Mouse (Mus musculus): ENCODE data around the gene Tmem39a.

The Tmem39a gene

DNA sequence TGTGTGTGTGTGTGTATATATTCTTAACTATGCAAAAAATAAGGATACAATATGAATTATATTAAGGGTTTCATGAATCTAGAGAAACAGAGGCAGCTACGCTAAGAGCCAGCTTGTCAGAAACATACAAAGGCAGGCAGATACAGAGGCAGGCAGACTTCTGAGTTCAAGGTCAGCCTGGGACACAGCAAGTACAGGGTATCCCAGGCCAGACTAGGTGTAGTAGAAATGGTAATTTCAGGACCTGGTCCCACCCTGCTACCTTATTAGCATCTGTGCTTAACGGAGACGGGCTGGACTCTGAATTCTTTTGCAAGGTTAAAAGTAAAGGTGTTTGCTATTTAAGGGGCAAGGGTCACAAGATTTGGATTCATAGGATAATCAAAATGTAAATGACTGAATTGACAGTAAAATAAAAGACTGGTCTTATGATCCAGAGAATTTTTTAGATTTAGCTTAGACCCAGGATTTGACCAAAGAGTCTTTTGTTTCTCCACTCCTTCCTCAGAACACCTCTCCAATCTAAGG is at the start of gene Tmem39a:
Gene Tmem39a (plus strand): TSS at position 478 of the 528 bp plus-strand sequence.
- DNase-seq = no peak

- no peak for DNase-seq
Measured at GRCm38 (mm10) chr16:38510846-38511245, 47.7 kb upstream of the Tmem39a start.

DNA sequence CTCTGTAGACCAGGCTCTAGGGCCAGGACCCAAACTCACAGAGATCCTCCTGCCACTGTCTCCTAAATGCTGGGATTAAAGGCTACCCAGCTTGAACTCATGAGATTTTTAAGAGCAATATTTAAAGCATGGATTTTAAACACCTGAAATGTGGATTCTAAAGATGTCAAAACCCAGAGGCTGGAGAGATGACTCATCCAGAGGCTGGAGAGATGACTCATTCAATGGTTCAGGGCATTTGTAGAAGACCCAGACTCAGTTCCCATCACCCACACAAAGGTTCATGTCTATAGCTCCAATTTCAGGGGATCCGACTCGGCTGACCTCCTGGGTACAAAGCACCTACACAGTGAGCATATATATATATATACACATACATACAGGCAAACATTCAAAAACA is 39.4 kb upstream of the Tmem39a start:
- no peak for DNase-seq

DNA sequence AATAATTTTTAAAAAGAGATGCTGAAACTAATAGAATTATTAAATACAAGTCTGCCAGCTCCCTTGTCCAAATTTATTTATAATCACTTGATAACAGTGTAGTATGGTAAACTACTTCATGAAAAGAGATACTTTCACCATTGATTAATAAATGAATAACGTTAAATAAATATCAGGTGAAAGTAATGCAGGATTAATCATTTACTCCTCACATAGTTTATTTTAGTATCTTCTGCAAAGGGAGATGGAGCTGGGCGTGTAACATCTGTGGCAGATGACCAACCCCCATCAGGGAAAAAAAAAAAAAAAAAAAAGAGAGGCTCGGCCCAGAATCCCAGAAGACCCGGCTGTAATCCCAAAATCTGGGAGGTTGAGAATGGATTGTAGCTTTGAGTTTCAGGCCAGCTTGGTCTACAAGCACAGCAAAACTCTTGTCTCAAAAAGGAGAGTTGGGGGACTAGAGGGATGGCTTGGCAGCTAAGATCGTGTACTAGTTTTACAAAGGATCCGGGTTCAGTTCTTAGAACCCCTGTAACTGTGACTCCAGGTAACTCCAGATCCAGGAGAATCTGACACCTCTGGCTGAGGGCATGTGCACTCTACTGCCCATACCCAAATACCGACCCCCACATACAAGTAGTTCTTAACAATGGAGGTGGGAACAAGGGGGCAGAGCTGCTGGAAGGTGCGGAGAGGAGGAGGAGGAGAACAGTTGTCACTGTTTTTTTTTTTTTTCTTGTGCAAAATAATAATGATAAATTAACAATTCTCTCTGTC is 37.1 kb upstream of the Tmem39a start:
- no peak for DNase-seq

- peak; percentile 98 for DNase-seq
Measured at GRCm38 (mm10) chr16:38522129-38523084, 36.1 kb upstream of the Tmem39a start, which contains the start of gene Timmdc1. Timmdc1 (minus strand) TSS chr16:38522663.

DNA sequence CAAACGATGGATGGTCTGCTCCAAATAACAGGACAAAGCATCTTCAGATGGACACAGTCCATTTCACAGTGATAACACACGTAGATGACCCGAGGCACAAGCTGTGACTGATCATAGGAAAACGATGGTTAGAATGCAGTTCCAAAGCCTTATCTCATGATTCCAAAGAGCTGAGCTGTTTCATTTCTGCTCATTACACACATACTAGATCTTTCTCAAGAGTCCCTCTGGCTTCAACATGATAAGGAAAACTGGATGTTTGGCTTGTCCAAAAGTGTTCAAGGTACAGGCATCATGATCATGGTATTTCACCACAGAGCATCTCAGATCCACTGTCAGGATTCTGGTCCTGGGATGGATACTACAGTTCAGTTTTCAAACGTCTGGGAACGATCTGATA is 32.2 kb upstream of the Tmem39a start:
- no peak for DNase-seq

DNA sequence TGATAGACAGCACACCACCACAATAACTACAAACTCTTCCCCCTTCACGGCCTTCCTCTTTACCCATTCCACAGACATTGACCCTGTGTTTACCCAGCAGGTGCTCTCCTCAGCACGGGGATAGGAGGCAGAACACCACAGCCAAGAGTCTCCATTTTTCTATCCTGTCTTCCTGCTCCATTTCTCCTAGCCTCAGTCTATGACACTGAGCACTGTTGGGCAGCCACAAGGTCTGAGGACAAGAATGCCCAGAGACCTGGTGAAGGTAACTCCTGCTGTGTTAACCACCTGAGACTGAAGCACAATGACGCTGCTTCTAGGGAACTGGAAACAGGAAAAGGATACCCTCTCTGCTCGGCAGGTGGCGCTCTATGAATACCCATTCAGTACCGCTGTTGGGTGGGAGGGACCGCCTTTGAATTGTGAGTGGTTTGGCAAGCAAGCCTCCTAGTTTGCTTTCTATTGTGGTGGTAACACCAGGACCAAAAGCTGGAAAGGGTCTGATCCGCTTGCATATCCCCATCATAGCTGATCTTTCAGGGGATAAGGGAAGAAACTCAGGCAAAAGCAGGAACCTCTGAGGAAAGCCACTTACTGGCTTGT is 21.9 kb upstream of the Tmem39a start:
- DNase-seq = peak; percentile 92

DNA sequence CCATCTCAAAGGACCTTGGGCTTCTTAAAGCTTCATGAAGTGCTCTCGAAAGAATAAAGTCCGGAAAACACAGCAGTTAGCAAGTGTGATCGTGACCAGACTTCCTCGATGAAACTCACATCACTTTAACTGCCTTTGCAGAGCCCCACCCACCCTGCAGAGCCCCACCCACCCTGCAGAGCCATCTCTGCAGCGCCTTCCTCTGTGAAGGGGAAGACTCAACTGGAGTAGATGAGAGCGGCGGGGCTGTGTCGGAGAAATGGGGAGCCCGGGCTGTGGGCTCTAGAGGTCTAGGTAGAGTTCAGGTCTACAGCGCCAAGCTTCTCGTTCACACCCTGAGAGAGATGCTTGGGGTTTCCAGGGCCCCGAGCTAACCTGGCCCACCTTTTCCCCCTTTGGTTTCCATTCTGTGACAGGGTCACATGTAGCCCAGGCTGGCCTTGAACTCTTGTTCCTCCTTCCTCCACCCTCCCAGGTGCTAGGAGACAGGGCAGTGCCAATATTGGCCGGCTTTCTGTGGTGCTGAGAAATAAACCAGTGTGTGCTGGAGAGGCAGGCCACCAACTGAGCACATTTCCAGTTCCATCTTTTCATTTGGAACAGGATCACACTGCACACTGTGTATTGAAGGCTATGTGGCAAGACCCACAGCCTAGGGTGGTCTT is 19.6 kb upstream of the Tmem39a start:
- no peak for DNase-seq

GRCm38 (mm10) chr16:38548000-38548399 is 10.5 kb upstream of the Tmem39a start:
- no peak for DNase-seq

- peak; percentile 82 for DNase-seq
Measured at GRCm38 (mm10) chr16:38549479-38550396, 8.8 kb upstream of the Tmem39a start, which contains the start of gene Poglut1. Poglut1 (minus strand) TSS chr16:38550258.

DNA sequence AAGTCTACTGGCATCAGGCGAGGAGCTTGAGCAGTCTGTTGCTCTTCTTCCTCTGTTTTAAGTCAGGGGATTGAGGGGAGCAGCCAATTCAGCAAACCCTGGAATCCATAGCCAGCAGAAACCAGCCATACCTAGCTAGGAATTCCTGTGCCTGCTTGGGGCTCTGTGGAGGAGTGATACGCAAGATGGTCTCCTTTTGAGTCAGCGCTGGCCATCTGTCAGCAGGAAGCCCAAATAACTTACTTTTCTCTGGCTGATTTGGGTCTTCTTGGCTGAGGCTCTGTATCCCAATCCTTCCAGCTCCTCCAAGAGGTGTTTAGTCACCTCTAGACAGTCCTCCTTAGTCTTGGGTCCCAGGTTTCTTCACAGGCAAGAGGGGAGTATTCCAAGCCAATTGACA is 2.5 kb upstream of the Tmem39a start:
- DNase-seq = no peak

GRCm38 (mm10) chr16:38562131-38562967 is 3.9 kb downstream of the Tmem39a start:
- peak; percentile 95 for DNase-seq

- no peak for DNase-seq
Measured at GRCm38 (mm10) chr16:38562968-38563327, 4.5 kb downstream of the Tmem39a start.

GRCm38 (mm10) chr16:38563516-38563915 is 5.0 kb downstream of the Tmem39a start:
- no peak for DNase-seq

GRCm38 (mm10) chr16:38568192-38568591 is 9.7 kb downstream of the Tmem39a start:
- DNase-seq = no peak

- no peak for DNase-seq
Measured at GRCm38 (mm10) chr16:38571481-38571880, 13.0 kb downstream of the Tmem39a start.

- no peak for DNase-seq
Measured at GRCm38 (mm10) chr16:38584761-38585160, 26.3 kb downstream of the Tmem39a start.

DNA sequence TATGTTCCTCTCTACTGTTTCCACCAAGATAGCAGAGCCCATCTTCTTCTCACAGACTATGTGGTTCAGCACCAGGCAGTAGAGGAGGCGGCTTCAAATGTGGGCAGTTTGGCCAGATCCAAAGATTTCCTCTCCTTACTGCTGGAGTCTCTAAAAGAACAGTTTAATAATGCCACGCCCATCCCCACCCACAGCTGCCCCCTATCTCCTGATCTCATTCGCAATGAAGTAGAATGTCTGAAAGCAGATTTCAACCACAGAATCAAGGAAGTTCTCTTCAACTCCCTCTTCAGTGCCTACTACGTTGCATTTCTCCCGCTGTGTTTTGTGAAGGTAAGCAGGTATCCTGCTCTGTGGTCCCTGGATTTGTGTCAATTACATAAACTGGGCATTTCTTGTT is 26.7 kb downstream of the Tmem39a start:
- DNase-seq = no peak

DNA sequence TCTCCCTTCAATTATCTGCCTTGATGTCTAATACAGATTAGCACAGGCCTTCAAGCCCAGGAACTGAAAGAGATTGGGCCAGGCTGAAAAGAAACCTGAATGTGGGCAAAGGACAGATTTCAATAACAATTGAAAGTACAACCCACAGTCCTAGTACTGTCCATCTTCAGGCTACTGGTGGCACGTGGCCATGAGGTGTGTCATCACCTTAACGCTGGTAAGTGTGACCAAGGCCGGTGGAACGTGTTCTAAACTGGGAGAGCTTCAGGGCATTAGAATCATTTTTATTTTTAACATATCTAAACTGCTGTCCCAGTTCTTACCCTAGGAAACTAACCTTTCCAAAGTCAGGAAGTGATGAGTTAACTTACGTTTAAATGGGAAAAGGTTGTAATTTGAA is 28.7 kb downstream of the Tmem39a start:
- no peak for DNase-seq

DNA sequence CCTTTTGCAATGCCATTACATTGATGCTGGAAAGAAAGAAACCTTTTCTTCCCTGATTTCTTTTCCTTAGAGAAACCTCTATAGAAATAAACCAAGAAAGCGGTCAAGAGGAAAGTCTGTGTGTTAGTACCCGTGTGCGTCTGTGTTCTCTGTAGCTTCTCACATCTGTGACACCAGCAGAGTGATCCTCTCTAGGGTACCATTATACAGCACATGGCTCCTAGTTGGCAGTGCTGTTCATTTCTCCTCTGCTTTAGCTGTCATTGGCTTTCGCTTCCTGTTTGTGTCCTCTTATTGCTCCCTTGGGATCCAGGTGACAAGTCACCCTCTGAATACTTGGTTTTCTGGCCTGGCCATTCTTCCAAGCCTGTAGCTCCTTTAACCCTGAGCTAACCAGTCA is 29.1 kb downstream of the Tmem39a start:
- no peak for DNase-seq

All from lung, postnatal 36 days (tissue).